Mouse (Mus musculus) erythroblast, embryonic 14.5 days (primary cell): ENCODE results near the gene Adamtsl1.

Source experiments
- GATA1 ChIP-seq: IDR thresholded peaks from 2 replicates; pipeline ENCODE4 v1.6.1; 2012; ENCODE audit warnings: low read length, inconsistent platforms, mixed read lengths
- TAL1 ChIP-seq: IDR thresholded peaks from 3 replicates; pipeline ENCODE4 v1.6.1; 2012; ENCODE audit warnings: low read length, inconsistent platforms, mixed read lengths

GRCm38 (mm10) chr4:85853401-85853800, 339.4 kb downstream of the Adamtsl1 start:
- TF ChIP-seq GATA1: no peak
- TF ChIP-seq TAL1: no peak
